Mouse (Mus musculus): ENCODE data around the gene Vps11. TPM values are rescaled to one million over a fixed set of nuclear protein-coding genes. Genes with fewer than 3 reads are reported as not detected.
"Not testable (repeated sequence)": the region's sequence is repeated elsewhere in the genome, so short reads cannot be mapped to it uniquely, and the experiment has no call there.

The Vps11 gene
- total RNA-seq, 2 experiments from 2014 or later, result 22.4 to 22.8 TPM

GRCm38 (mm10) chr9:44319105-44319886 lies 42.2 kb downstream of the Vps11 start:
- intact Hi-C loops (cut with DNase I), result no loop called here
- peak in 1 of 2 experiments; percentile 39 for DNase-seq

- DNase-seq, result no peak
- intact Hi-C loops (cut with DNase I), result no loop called here
Measured at GRCm38 (mm10) chr9:44318826-44319095, 42.7 kb downstream of the Vps11 start.

- intact Hi-C loops (cut with DNase I), result no loop called here
- DNase-seq, result no peak
Measured at GRCm38 (mm10) chr9:44318076-44318825, 43.2 kb downstream of the Vps11 start.

- intact Hi-C loops (cut with DNase I), result no loop called here
- no peak for DNase-seq
Measured at GRCm38 (mm10) chr9:44317452-44317851, 44.0 kb downstream of the Vps11 start.

- DNase-seq, result no peak
- intact Hi-C loops (cut with DNase I), result no loop called here
Measured at GRCm38 (mm10) chr9:44314910-44315309, 46.6 kb downstream of the Vps11 start.

GRCm38 (mm10) chr9:44314257-44314547 lies 47.3 kb downstream of the Vps11 start:
- intact Hi-C loops (cut with DNase I), result no loop called here
- DNase-seq, result no peak

GRCm38 (mm10) chr9:44313476-44314256 lies 47.8 kb downstream of the Vps11 start:
- intact Hi-C loops (cut with DNase I), result no loop called here
- no peak for DNase-seq

GRCm38 (mm10) chr9:44311136-44312134 lies 50.0 kb downstream of the Vps11 start:
- peak; percentile 43 to 52 for DNase-seq
- intact Hi-C loops (cut with DNase I), result no loop called here

DNA sequence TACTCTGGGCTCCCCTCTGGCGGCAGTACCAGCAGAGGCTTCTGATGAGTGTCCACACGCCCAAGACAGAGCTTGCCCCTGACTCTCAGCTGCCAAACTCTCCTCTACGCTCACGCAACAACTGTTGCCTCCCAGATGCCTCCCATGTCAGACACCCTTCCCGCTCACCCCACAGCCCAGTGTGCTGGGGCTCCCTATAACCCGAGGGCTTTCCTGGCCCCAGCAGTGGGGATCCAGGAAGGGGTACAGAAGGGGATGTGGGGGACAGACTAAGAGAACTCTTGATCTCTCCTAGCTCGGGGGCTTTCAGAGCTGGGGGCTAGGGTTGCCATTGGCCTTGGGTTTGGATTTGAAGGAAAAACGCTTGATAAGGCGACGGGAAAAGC lies 50.7 kb downstream of the Vps11 start:
- DNase-seq, result no peak

GRCm38 (mm10) chr9:44309756-44310155 lies 51.7 kb downstream of the Vps11 start:
- no peak for DNase-seq
- intact Hi-C loops (cut with DNase I), result no loop called here

More for the DNA sequence above, 50.7 kb downstream of the Vps11 start:
- intact Hi-C loops (cut with DNase I), result no loop called here

DNA sequence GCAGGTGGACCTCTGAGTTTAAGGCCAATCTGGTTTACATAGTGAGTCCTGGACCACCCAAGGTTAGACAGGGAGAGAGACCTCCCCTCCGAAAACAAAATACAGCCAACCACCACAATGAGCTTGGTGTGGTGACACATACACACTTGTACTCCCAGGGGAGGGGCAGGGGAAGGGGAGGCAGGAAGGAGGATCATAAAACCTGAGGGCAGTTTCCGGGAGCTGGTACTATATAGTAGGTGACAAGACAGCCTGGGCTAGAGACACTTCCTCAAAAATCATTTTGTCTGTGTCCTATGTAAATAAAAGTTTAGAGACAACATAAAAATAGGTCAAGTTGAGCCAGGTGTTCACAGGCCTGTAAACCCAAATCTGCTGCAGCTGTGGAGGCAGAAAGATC lies 54.2 kb downstream of the Vps11 start:
- DNase-seq, result no peak

DNA sequence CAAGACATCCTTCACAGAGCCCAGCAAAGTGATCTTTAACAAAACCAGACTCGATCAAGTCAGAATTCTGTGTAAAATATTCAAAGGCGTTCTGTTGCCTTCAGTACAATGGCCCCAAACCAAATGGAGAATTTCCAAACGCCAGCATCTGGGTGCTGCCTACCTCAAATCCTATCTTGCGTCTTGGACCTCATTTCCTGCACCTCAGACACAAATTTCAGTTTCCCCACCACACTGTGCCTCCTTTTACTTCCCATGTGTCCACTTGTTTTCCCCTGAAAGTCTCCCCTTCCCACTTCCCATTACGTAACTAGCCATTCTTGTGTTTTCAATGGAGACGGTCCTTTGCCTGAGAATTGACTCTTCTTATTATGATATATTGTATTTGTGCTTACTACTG lies 54.9 kb downstream of the Vps11 start:
- no peak for DNase-seq
- intact Hi-C loops (cut with DNase I), result no loop called here

More for the DNA sequence above, 54.2 kb downstream of the Vps11 start:
- intact Hi-C loops (cut with DNase I), result no loop called here

DNA sequence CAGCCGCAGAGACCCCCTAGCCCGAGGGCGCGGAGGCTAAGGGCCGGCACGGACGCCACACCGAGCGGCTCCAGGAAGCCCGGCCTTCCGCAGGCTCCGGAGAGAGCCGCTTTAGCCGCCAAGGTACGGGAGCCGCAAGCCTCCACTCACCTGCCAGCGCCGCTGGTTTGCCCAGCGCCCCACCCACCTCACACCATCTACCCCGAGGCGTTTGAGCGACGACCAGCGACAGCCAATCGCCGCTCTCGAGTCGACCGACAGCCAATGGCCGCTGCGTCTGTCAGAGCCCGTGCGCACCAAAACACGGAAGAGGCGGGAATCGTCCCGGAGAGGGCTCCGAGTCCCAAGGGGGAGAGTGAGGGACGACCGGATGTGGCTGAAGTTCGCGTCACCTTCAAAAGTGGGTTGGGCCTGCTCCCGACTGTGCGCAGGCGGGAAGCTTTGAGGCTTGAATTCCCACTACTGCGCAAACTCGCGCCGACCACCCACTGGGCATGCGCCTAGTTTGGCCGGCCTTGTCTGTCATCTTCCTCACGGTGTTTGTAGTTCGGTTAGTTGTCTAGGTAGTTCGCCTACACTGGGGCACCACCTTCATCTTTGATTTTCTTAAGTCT lies 55.9 kb downstream of the Vps11 start, which contains the start of gene Hinfp:
Gene Hinfp, minus strand, starts transcription at position 206 of the 614 bp plus-strand sequence.
- peak; percentile 99 for DNase-seq
- intact Hi-C loops (cut with DNase I), result no loop called here

- DNase-seq; intact Hi-C loops (cut with DNase I): not testable (repeated sequence)
Measured at GRCm38 (mm10) chr9:44300001-44300400, 61.5 kb downstream of the Vps11 start.

Small RNA genes lying within 50 kb of the gene (microRNA-seq; reads per million reads assigned to microRNA genes)
- gene Gm44335 (0 reads per million in 2 experiments), gene Mir7085 (0 to 1.7 reads per million in 2 experiments)

Other genes with a start within 250 kb of the Vps11 start
- gene Gm49380, start 248.2 kb downstream of the Vps11 start, total RNA-seq (2021), result under 1 TPM; 0.10 to 0.12 TPM
- gene Rnf26, start 248.2 kb downstream of the Vps11 start, total RNA-seq (2021), result 10 to 100 TPM; 18.1 TPM
- 100 to 1,000 TPM; 147 to 156 TPM for gene Mcam, start 227.2 kb downstream of the Vps11 start, total RNA-seq (2021)
- 10 to 100 TPM; 30.9 to 31.3 TPM for gene Cbl, start 127.6 kb downstream of the Vps11 start, total RNA-seq (2021)
- not detected for gene Ccdc153, start 121.0 kb downstream of the Vps11 start, total RNA-seq (2021)
- 1 to 10 TPM; 2.3 to 3.3 TPM for gene Pdzd3, start 110.2 kb downstream of the Vps11 start, total RNA-seq (2021)
- gene Nlrx1, start 93.1 kb downstream of the Vps11 start, total RNA-seq (2021), result 10 to 100 TPM; 14.9 to 18.3 TPM
- 1 to 10 TPM; 1.0 to 1.5 TPM for gene Abcg4, start 73.1 kb downstream of the Vps11 start, total RNA-seq (2021)
- 10 to 100 TPM; 10.0 to 11.1 TPM for gene Hinfp, start 56.0 kb downstream of the Vps11 start, total RNA-seq (2021)
- 10 to 100 TPM; 14.2 to 17.6 TPM for gene C2cd2l, start 41.4 kb downstream of the Vps11 start, total RNA-seq (2021)
- gene Dpagt1, start 35.7 kb downstream of the Vps11 start, total RNA-seq (2021), result 10 to 100 TPM; 21.1 to 25.2 TPM
- 10 to 100 TPM; 54.1 to 57.9 TPM for gene H2afx, start 27.0 kb downstream of the Vps11 start, total RNA-seq (2021)
- gene Hmbs, start 17.4 kb downstream of the Vps11 start, total RNA-seq (2021), result 10 to 100 TPM; 54.2 to 55.2 TPM
- 10 to 100 TPM; 35.8 to 45.7 TPM for gene Hyou1, start 17.8 kb upstream of the Vps11 start, total RNA-seq (2021)
- gene Slc37a4, start 35.2 kb upstream of the Vps11 start, total RNA-seq (2021), result 10 to 100 TPM; 29.2 to 31.6 TPM
- 1,000 to 10,000 TPM; 1,003 to 1,015 TPM for gene Rps25, start 45.5 kb upstream of the Vps11 start, total RNA-seq (2021)
- 10 to 100 TPM; 34.8 to 42.5 TPM for gene Trappc4, start 45.9 kb upstream of the Vps11 start, total RNA-seq (2021)
- 10 to 100 TPM; 11.6 to 12.0 TPM for gene Ccdc84, start 56.9 kb upstream of the Vps11 start, total RNA-seq (2021)
- gene Foxr1, start 79.5 kb upstream of the Vps11 start, total RNA-seq (2021), result not detected
- not detected for gene Upk2, start 93.3 kb upstream of the Vps11 start, total RNA-seq (2021)
- 10 to 100 TPM; 66.8 to 73.0 TPM for gene Bcl9l, start 121.2 kb upstream of the Vps11 start, total RNA-seq (2021)
- under 1 TPM; 0.24 to 0.27 TPM for gene Cxcr5, start 200.2 kb upstream of the Vps11 start, total RNA-seq (2021)
- gene Ddx6, start 243.2 kb upstream of the Vps11 start, total RNA-seq (2021), result 100 to 1,000 TPM in 1 of 2 experiments, 10 to 100 TPM in 1; 96.2 to 104 TPM